Mouse (Mus musculus) NIH3T3 (cell line): ENCODE results near the gene Eif4g3.
A peak's percentile ranks its signal among the peaks of the same experiment; 100 is the strongest.

Experiments used
- DNase-seq: peaks from one replicate; pipeline ENCODE4 v3.0.0-alpha.2; 2012; ENCODE audit warnings: low read depth

Eif4g3 gene

DNA sequence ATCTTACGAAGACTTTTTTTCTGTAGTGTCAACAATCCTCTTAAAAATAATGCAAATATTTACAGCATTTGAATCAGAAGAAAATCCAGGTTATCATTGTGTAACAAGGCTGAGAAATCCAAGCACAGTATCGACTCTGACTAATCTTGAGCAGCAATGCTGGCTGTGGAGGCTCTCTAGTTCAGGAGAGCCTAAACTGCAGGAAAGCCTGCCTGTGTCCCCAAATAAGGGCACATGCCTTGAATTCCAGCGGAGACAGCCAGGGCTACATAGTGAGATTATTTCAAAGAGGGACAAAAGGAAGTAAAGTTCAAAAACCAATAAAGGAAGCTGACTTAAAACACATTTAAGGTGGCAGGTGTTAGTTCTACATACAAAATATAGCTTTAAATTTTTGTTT lies 168.7 kb downstream of the Eif4g3 start:
- no peak for DNase-seq

GRCm38 (mm10) chr4:138163836-138164235 lies 171.0 kb downstream of the Eif4g3 start:
- no peak for DNase-seq

- no peak for DNase-seq
Measured at GRCm38 (mm10) chr4:138164860-138165259, 172.0 kb downstream of the Eif4g3 start.

DNA sequence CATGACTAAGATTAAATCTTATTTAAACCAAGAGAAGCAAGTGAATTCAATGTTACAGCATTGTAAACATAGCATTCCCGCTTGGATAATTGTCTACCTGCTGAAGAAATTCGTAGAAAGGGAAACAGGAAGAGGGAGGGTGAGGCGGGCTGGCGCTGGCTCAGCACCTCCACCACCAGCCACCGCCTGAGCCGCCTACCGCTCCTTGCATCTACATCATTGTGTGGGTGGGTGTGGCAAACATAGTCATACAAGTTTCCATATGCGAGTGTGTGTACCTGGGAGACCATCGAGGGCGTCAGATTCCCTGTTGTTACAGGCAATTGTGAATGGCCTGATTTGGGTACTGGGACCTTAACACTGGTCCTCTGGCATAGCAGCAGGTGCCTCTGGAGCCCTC lies 173.7 kb downstream of the Eif4g3 start:
- no peak for DNase-seq

- DNase-seq: peak; percentile 5
Measured at GRCm38 (mm10) chr4:138168162-138168561, 175.3 kb downstream of the Eif4g3 start.

DNA sequence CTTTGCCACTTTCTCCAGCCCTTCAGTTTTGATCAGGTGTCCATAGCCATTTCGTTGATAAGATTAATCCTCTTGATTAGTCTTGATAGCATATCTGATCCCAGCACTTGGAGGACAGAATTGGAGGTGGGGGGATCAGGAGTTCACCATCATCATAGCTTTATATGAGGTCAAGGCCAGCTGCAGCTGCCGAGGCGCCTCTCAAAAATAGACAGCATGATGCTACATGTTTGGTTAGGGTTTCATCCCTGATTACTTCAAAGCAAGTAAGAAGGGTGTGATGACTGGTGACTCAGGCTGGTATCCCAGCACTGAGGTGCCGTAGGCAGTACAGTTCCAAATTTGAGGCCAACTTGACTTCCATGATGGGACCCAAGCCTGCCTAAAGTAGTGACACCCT lies 176.6 kb downstream of the Eif4g3 start:
- no peak for DNase-seq

GRCm38 (mm10) chr4:138172686-138173085 lies 179.9 kb downstream of the Eif4g3 start:
- no peak for DNase-seq

GRCm38 (mm10) chr4:138179391-138179790 lies 186.6 kb downstream of the Eif4g3 start:
- no peak for DNase-seq

DNA sequence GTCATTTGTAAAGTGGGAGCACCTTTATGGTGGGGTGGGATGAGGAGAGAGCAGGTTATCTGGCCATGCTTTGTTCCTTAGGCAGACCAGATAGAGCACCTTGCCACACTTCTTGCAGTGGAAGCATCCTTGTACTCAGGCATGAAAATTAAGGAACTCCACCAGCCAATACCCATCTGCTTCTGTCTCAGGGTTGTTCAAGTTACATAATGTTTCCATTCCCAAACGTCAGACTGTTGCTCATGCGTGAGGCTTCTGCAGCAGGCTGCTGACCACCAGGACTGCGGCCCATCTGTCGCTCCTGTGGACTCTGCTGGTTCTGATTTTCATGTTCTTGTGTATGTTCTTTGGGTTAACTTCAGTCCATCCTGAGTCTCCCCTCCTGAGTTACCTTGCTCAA lies 187.9 kb downstream of the Eif4g3 start:
- DNase-seq: no peak

DNA sequence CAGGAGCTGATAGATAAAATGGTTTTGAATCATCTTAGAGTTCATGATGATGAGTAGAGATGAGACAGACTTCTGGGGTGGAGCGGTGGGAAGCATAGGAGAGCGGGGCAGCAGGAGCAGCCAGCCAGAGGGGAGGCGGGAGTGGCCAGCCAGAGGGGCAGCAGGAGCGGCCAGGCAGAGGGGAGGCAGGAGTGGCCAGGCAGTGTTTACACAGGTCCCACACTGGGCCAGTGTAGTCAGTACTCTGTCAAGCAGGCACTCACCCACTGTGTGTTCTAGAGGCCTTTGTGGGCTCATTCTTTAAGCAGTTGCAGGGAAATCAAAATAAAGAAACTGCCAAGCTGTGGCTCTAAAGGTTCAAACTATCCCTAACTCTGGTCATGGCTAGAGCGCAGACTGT lies 191.2 kb downstream of the Eif4g3 start:
- no peak for DNase-seq

- DNase-seq: peak; percentile 7
Measured at GRCm38 (mm10) chr4:138184573-138184981, 191.8 kb downstream of the Eif4g3 start.

- DNase-seq: no peak
Measured at GRCm38 (mm10) chr4:138185961-138186360, 193.1 kb downstream of the Eif4g3 start.

DNA sequence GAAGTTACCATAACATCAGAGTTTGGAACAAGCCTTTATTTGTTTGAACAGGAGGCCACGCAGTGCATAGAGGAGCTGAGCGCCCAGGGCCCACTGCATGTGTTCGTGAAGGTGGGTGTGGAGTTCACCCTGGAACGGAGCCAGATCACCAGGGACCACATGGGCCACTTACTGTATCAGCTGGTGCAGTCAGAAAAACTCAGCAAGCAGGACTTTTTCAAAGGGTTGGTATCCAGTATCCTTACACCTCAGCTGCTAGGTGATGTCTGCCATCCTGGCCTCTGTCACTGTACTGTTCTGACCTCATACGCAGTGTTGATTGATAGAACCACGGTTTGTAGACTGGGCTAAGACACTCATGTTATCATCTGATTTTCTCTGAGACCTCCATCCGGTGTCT lies 195.2 kb downstream of the Eif4g3 start:
- no peak for DNase-seq

- no peak for DNase-seq
Measured at GRCm38 (mm10) chr4:138192561-138192960, 199.7 kb downstream of the Eif4g3 start.

DNA sequence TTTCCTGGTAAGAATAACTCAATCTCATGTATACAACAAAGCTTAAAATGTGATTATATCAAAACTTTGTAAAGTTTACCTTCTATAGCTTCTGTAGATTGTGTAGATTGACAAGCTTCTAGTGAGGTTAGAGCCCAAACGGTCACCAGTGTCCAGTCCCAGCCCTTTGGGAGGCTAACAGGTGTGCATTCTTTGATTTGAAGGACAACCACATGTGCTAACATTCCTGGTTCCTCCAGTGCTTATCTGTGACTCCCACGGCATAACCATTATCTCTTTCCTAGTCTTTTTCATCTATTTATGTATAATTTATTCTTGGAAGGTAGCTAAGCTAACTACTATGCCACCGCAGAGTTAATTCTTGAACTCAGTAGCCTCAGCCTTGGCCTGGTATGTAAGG lies 207.9 kb downstream of the Eif4g3 start:
- no peak for DNase-seq

DNA sequence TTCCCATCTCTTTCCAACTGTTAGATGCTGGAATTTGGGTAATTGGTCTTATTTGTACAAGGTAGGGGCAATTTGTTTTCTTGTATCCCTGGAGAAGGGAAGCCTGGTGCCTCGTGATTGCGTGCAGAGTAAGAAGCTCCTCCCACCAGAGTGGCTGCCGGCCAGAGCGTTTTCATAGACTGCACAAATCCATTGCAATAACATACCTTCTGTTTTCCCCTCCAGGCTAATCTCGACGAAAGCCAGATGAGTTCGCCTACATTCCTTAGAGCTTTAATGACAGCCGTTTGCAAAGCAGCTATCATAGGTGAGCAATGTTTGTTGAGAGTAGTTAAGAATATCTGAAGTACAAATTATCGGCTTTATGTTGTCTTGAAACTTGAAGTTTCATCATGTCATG lies 208.9 kb downstream of the Eif4g3 start:
- no peak for DNase-seq

DNA sequence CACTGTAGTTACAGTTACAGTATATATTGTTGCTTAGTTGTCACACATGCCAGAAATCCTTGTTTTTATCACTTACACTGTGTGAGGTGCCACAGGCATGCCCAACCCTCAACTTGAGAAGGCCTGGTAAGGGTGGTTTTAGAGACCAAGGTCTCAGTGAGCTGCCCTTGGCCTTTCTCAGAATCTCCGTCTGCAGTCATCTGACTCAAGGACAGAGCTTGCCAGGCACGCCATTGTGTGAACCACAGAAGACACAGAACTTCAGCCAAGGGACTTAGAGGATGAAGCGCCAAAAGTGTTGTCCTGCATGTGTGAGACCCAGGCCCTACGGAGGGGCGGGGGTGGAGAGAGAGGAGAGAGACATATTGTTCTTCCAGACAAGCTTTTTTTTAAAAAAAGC lies 217.3 kb downstream of the Eif4g3 start:
- no peak for DNase-seq

- DNase-seq: peak; percentile 79
Measured at GRCm38 (mm10) chr4:138213861-138214260, 221.0 kb downstream of the Eif4g3 start.

- no peak for DNase-seq
Measured at GRCm38 (mm10) chr4:138215671-138216199, 222.9 kb downstream of the Eif4g3 start.

DNA sequence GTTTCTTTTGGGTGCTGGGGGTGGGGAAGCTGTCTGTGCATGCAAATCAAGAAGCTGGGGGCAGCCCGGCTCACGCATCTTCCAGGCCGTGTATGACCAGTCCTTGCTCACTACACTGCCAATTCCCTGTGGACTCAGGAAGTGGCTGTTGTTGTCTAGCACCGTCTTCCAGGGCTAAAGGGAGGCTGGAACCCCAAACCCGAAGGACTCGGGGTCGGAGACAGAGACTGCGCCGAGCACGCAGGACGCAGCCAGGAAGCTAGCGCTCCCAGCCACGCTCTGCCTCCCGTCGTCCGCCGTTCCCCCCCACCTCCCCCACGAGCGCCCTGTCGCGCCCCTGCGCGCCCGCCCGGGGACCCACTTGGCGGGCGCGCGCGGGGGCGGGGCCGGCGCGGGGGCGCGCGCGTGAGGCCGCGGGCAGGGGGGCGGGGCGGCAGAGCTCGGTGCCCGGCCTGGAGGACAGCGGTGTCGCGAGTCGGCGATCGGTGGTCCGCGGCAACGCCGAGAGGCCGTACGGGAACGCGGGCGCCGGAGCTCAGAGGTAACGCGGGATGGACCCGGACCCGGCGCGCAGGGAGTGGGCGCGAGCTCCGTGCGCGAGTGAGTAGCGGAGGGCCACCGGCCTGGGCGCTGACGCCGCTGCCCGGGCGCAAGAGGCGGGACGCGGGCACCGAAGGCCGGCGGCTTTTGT lies 223.5 kb downstream of the Eif4g3 start, which contains the start of gene Hp1bp3:
Hp1bp3 (plus strand) TSS at position 97 of the 691 bp plus-strand sequence.
- peak; percentile 84 for DNase-seq

DNA sequence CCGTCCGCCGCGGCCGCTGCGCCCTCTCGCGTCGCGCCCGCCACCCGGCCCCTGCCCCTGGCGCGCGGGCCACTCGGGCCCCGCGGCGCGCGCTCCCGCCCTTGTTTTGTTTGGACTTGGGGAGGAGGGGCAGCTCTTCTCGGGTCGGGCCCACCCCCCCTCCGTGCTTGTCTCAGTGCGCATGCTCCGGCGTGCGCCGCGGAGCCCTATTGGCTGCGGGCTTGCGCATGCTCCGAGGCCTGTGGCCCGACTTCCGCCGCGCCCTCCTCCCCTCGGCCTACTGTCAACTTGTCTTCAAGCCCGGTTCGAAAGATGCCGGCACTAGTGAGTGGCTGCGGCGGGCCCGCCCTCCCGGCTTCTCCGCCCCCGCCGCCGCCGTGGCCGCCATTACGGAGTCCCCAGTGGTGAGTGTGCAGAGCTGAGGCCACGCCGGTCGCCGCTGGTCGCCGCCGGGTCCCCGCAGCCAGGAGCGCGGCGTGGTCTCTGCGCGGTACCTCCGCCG lies 224.1 kb downstream of the Eif4g3 start:
- DNase-seq: peak; percentile 98

DNA sequence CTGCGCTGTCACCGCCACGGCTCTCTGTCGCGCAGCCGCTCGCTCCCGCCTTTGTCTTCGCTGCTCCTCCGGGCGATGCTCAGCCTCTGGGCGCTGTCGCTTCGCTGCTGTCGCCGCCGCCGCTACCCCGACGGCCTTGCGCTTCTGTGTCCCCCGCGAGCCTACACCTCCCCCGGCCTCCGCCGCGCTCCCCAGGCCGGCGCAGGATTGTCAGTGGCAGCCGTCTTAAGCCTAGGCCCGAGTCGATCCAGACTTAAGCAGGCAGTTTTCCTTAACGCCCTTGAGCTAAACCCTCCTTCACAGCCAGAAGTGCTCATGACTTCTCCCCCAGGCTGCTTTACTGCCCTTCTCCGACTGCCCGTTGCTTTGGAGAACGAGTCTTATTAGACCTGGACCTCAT lies 224.6 kb downstream of the Eif4g3 start:
- peak; percentile 17 for DNase-seq

DNA sequence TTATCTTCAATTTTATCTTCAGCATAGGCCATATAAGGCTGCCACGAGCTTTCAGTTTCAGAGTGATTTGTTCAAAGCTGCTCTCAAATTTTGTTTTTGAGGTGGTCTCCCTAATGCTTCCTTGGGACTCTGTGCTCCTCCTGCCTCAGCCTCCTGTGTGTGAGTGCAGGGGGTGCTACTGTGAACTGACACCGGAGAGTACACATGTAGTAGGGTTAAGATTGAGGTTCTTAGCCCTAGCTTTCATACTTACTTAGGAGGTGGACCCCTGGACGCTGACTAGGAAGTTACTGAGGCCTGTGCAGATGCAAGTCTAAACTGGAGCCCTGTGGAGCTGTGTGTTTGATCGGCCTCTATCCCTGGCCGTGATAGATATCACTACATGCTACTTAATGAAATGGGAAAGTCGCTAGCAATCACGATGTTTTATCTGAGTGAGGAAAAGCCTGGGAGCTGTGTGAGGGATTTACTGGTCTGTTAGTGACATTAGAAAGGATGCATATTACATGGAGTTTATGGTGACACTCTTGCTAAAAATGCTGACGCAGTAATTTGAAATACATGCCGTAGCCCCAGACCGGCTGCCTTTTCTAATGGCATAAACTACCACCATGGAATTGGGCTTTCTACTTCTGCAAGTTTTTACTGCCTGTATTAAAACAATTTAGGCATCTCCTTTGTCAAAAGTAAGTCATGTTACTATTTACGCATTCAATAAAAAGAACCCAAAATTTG lies 225.3 kb downstream of the Eif4g3 start:
- peak; percentile 5 for DNase-seq
